Mouse (Mus musculus): ENCODE measurements around the gene Mak.

DNA sequence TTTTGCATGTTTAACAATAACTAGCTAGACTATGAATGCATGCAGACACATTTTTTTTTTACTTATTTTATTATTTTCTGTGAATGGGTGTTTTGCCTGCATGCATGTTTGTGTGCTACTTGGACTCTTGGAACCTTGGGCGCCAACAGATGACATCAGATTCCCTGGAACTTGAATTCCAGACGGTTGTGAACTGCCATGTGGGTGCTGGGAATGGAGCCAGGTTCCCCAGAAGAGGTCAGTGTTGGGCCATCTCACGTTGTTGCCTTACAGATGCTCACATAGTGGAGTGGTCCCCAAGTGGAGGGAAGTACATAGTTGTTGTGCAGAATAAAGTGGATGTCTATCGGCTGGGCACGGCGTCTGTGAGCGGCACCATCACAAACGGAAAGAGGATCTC is 70.6 kb downstream of the Mak start:
- TF ChIP-seq CTCF (IDR thresholded peaks at IDR 0.05; ENCODE audit: insufficient read depth, low read length) (no peak), POLR2A (IDR thresholded peaks at IDR 0.05; ENCODE audit: borderline replicate concordance, extremely low read depth, low read depth, low read length) (no peak)

Measured in lung, adult 2 months (tissue).